Mouse (Mus musculus) lung, postnatal 0 days (tissue): ENCODE data around the gene Clcn7.

Source experiments
- CTCF ChIP-seq: IDR thresholded peaks from 2 replicates; pipeline ENCODE4 v1.5.1; 2016; ENCODE audit warnings: antibody characterized with exemption, mild to moderate bottlenecking
- EP300 ChIP-seq: IDR thresholded peaks from 2 replicates; pipeline ENCODE4 v1.6.1; 2016; ENCODE audit warnings: antibody characterized with exemption, mild to moderate bottlenecking, control low read depth

DNA sequence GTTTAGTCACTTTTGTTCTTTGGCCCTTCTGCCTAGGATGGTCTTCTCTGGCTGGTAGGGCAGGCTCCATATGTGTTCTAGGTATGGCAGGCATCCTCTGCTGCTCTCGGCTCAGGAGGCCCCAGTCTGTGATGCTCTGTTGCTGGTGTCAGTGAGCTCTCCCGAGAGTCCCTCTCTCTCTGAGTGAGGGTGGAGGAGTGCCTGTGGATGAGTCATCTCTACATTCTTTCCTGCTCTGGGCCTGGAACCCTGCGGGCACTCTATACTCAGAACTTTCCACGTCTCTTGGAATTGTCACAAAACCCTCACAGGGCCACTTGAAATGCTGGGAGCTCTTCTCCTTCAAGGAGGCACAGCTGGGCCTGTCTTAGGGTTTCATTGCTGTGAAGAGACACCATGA, 78.5 kb downstream of the Clcn7 start:
- TF ChIP-seq CTCF = no peak
- no peak for TF ChIP-seq EP300
